Mouse (Mus musculus): ENCODE measurements around the gene Dpp10. TPM values are rescaled to one million over a fixed set of nuclear protein-coding genes. Genes with fewer than 3 reads are reported as not detected.

Gene Dpp10
- total and polyA plus RNA-seq, 3 experiments, result not detected

- Histone ChIP-seq H3K27ac (ENCODE audit: control insufficient read depth, low read depth, low read length) (no peak overlapping the region), H3K27me3 (ENCODE audit: control insufficient read depth in 1 of 2, insufficient read depth in 2 of 2, low read length in 2 of 2) (no peaks in the 10 kb centered on the region), H3K79me2 (ENCODE audit: control insufficient read depth, insufficient read depth, low read length, poor library complexity) (no peaks in the 10 kb centered on the region), H3K4me3 (ENCODE audit: control insufficient read depth in 1 of 2, insufficient read depth in 1 of 2, low read depth in 2 of 2, low read length in 2 of 2) (no peak overlapping the region), H3K9ac (ENCODE audit: control insufficient read depth, low read depth, low read length, poor library complexity, severe bottlenecking) (no peak overlapping the region), H3K36me3 (ENCODE audit: control insufficient read depth in 1 of 2, insufficient read depth in 2 of 2, low read length in 2 of 2) (no peaks in the 10 kb centered on the region), H3K9me3 (replicated peaks; ENCODE audit: insufficient read depth, low read length) (no peaks in the 10 kb centered on the region), H3K4me1 (ENCODE audit: control insufficient read depth in 1 of 2, insufficient read depth in 2 of 2, low read length in 2 of 2) (no peaks in the 10 kb centered on the region)
- no peak for DNase-seq (ENCODE audit: low read depth, low spot score)
- TF ChIP-seq CTCF (IDR thresholded peaks at IDR 0.05 in 2 of 3, conservative IDR thresholded peaks at IDR 0.05 in 1 of 3; ENCODE audit: control insufficient read depth in 1 of 3, insufficient read depth in 1 of 3, low read depth in 2 of 3, low read length in 3 of 3, poor library complexity in 1 of 3, severe bottlenecking in 1 of 3) (no peak), HCFC1 (IDR thresholded peaks at IDR 0.05; ENCODE audit: low read depth, low read length) (no peak), MAFK (IDR thresholded peaks at IDR 0.05; ENCODE audit: borderline replicate concordance, low read depth, low read length) (no peak), USF2 (IDR thresholded peaks at IDR 0.05; ENCODE audit: borderline replicate concordance in 1 of 2, insufficient read depth in 1 of 2, low read depth in 1 of 2, low read length in 2 of 2) (no peak), TAL1 (IDR thresholded peaks at IDR 0.05; ENCODE audit: low read length) (no peak), GATA1 (IDR thresholded peaks at IDR 0.05; ENCODE audit: low read depth, low read length) (no peak), RCOR1 (IDR thresholded peaks at IDR 0.05; ENCODE audit: low read depth, low read length) (no peak), MYC (IDR thresholded peaks at IDR 0.05; ENCODE audit: low read depth, low read length) (no peak)
Measured at GRCm38 (mm10) chr1:124002797-124003196, 42.6 kb downstream of the Dpp10 start.

DNA sequence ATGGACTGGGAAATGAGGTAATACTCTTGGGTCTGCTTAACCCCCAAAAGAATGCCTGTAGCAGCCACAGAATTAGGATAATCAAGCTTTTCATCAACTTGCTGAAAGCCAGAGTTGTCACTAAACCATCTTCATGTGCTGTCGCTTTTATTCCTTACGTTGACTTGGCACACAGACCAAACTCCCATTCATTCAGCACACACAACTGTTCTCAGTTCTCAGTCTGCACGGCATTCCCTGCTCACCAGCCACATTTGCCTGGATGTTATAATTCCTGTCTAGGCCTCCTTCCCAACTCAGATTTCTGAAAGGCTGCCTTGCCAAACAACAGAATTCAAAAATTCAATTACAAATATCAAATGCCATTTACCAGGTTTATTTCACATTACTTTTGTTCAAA, 49.6 kb downstream of the Dpp10 start:
- no peak for DNase-seq (ENCODE audit: low read depth, low spot score)
- H3K27ac ChIP-seq (ENCODE audit: control insufficient read depth, low read depth, low read length), result no peak overlapping the region
- TF ChIP-seq CTCF (IDR thresholded peaks at IDR 0.05 in 2 of 3, conservative IDR thresholded peaks at IDR 0.05 in 1 of 3; ENCODE audit: control insufficient read depth in 1 of 3, insufficient read depth in 1 of 3, low read depth in 2 of 3, low read length in 3 of 3, poor library complexity in 1 of 3, severe bottlenecking in 1 of 3), result no peak
- no peak for TF ChIP-seq MEF2A (IDR thresholded peaks at IDR 0.05; ENCODE audit: extremely low read depth, insufficient replicate concordance, low read depth, low read length, poor library complexity, severe bottlenecking)
- TF ChIP-seq RCOR1 (IDR thresholded peaks at IDR 0.05; ENCODE audit: low read depth, low read length), result no peak
- no peak for TF ChIP-seq NELFE (IDR thresholded peaks at IDR 0.05; ENCODE audit: low read depth, low read length)
- TF ChIP-seq UBTF (IDR thresholded peaks at IDR 0.05; ENCODE audit: borderline replicate concordance, insufficient read depth, low read depth, low read length), result no peak
- no peak for TF ChIP-seq KAT2A (conservative IDR thresholded peaks at IDR 0.05; ENCODE audit: low read depth, low read length)
- no peak for TF ChIP-seq MAZ (IDR thresholded peaks at IDR 0.05; ENCODE audit: low read depth, low read length)
- no peak for TF ChIP-seq ETS1 (IDR thresholded peaks at IDR 0.05; ENCODE audit: low read depth, low read length)
- no peak for TF ChIP-seq TCF12 (IDR thresholded peaks at IDR 0.05; ENCODE audit: low read depth, low read length)
- TF ChIP-seq POLR2AphosphoS5 (IDR thresholded peaks at IDR 0.05; ENCODE audit: borderline replicate concordance, low read depth, low read length), result no peak
- TF ChIP-seq HCFC1 (IDR thresholded peaks at IDR 0.05; ENCODE audit: low read depth, low read length), result no peak
- no peak for TF ChIP-seq ELF1 (IDR thresholded peaks at IDR 0.05; ENCODE audit: low read depth, low read length)
- TF ChIP-seq CHD1 (IDR thresholded peaks at IDR 0.05; ENCODE audit: low read depth, low read length), result no peak
- TF ChIP-seq SIN3A (IDR thresholded peaks at IDR 0.05; ENCODE audit: low read length), result no peak
- no peak for TF ChIP-seq EP300 (IDR thresholded peaks at IDR 0.05; ENCODE audit: low read depth in 1 of 2, low read length in 2 of 2)
- TF ChIP-seq SMC3 (IDR thresholded peaks at IDR 0.05; ENCODE audit: low read depth, low read length), result no peak

More for the DNA sequence above, 49.6 kb downstream of the Dpp10 start:
- Histone ChIP-seq H3K9ac (ENCODE audit: control insufficient read depth, low read depth, low read length, poor library complexity, severe bottlenecking) (no peak overlapping the region), H3K4me1 (ENCODE audit: control insufficient read depth in 1 of 2, insufficient read depth in 2 of 2, low read length in 2 of 2) (no peaks in the 10 kb centered on the region), H3K4me3 (ENCODE audit: control insufficient read depth in 1 of 2, insufficient read depth in 1 of 2, low read depth in 2 of 2, low read length in 2 of 2) (no peak overlapping the region), H3K79me2 (ENCODE audit: control insufficient read depth, insufficient read depth, low read length, poor library complexity) (no peaks in the 10 kb centered on the region), H3K36me3 (ENCODE audit: control insufficient read depth in 1 of 2, insufficient read depth in 2 of 2, low read length in 2 of 2) (no peaks in the 10 kb centered on the region), H3K27me3 (ENCODE audit: control insufficient read depth in 1 of 2, insufficient read depth in 2 of 2, low read length in 2 of 2) (no peaks in the 10 kb centered on the region), H3K9me3 (replicated peaks; ENCODE audit: insufficient read depth, low read length) (no peaks in the 10 kb centered on the region)
